Mouse (Mus musculus): ENCODE data around the gene Bbc3. TPM values are rescaled to one million over a fixed set of nuclear protein-coding genes. Genes with fewer than 3 reads are reported as not detected.

The Bbc3 gene
- polyA plus RNA-seq, 1 experiment from 2014 or later: 9.3 TPM

DNA sequence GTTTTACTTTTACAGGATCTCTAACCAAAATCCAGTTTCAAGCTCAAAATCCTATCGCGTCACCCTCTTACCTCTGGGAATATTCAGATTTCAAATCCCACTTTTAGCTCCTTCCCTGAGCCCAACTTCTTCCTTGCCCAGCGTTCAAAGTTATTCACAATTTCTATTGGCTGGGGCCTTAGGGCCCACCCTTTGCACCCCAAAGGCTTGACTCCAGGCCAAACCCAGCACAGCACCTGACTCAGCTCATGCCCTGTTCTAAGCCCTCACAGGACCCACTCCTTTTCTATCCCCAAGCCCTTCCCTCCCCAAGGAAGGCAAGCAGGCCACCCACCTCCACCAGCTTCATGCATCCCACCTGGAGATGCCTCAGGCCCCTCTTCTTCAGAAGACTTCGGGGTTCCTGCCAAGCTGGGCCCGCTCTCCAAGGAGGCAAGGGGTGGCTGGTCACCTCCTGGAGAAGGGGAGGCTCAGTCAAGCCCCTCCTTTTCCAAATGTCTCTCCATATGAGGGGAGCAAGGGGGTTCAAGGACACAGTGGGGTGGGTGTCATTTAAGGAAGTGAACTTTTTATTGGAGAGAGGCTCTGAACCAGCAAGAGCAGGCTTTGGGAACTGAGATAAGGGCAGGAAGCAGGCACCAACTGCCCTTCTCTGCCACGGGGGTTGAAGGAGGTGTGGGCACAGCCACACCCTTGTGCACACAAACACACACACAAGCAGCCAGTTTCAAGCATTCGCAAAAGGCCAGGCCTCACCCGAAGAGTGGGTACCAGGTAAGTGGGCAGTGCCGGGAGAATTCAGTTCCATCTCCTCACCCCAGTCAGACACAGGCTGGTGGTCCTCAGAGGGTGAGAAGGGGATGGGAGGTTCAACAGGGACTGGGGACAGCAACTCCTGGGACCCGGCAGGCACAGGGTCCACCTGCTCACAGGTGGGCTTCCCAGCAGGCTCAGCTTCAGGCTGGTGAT lies 33.0 kb upstream of the Bbc3 start:
- H3K27ac ChIP-seq: no peak overlapping the region
- no peak for ATAC-seq (ENCODE audit: insufficient number of reproducible peaks, insufficient read depth, low FRiP score, low TSS enrichment, low read depth)

DNA sequence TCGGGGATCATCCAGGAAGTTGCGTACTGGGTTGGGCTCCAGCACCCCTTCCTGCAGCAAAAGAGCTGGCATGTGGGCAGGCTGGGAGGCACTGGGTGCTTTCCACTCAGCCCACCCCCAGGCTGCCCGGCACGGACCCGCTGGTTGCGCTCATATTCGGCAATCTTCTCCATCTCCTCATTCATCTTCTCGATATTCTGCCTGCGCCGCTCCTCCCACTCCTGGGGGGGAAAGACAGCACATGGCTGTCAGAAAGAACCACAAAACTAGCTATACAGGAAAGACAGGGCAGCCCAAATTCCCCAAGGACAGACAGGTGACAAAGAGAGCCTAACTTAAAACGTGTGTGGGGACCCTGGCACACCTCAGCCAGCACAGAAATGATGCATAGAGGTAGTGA lies 27.5 kb upstream of the Bbc3 start:
- no peak overlapping the region for H3K27ac ChIP-seq
- ATAC-seq (ENCODE audit: insufficient number of reproducible peaks, insufficient read depth, low FRiP score, low TSS enrichment, low read depth): no peak
- WGBS: 85% methylated on average over 11 of the region's 11 CpGs

More for the DNA sequence above, 33.0 kb upstream of the Bbc3 start:
- no peaks in the 10 kb centered on the region for H3K9me3 ChIP-seq
- 86% methylated on average over 10 of the region's 10 CpGs for WGBS
- no peak overlapping the region for H3K4me3 ChIP-seq (replicated peaks)
- H3K9ac ChIP-seq (replicated peaks): no peak overlapping the region
- peaks cover 22% of the 10 kb centered on the region for H3K4me1 ChIP-seq (replicated peaks)
- peaks cover 9% of the 10 kb centered on the region for H3K27me3 ChIP-seq
- H3K4me2 ChIP-seq: no peak overlapping the region
- H3K36me3 ChIP-seq: peaks cover 50% of the 10 kb centered on the region

DNA sequence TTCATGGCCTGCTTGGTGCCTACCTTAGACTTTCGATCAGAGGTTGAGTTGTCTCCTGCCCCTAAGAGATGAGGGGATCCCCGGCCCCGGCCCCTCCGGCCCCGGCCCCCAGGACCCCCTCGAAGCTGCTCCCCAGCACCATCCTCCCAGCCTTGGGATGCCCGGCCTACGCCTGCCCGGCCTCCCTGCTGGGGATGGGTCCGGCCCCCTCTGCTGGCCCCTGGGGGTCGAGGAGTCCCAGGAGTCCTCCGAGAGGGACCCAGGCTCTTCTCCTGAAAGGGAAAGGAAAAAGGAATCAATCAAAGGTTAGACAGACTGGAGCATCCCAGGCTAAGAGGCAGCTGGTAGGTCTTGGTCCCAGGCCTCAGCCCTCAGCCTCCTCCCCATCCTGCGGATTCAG lies 25.9 kb upstream of the Bbc3 start:
- ATAC-seq (ENCODE audit: insufficient number of reproducible peaks, insufficient read depth, low FRiP score, low TSS enrichment, low read depth): no peak
- Histone ChIP-seq H3K27me3 (no peaks in the 10 kb centered on the region), H3K36me3 (peaks cover 68% of the 10 kb centered on the region)

More for the DNA sequence above, 27.5 kb upstream of the Bbc3 start:
- Histone ChIP-seq H3K4me3 (replicated peaks) (no peak overlapping the region), H3K9ac (replicated peaks) (no peak overlapping the region), H3K27me3 (no peaks in the 10 kb centered on the region), H3K4me2 (no peak overlapping the region), H3K9me3 (no peaks in the 10 kb centered on the region), H3K36me3 (peaks cover 84% of the 10 kb centered on the region), H3K4me1 (replicated peaks) (peaks cover 10% of the 10 kb centered on the region)

DNA sequence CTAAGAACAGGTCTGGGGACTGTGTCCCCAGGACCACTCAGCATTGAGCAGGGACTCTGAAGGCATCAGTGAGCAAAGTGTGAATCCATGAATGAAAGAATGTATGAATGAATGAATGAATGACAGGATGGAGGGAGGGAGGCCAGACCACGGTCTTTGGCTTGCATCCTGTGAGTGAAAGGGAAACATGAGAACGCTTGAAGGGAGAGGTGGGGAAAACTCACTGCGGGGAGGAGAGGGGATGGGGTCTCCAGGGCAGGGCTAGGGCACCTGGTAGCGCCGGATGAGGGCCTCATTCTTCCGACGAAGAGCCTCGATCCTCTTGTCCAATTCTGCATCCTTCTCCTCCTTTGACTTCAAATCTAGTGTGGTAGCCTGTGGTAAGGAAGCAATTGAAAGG lies 24.2 kb upstream of the Bbc3 start:
- no peak overlapping the region for H3K9ac ChIP-seq (replicated peaks)
- no peaks in the 10 kb centered on the region for H3K27me3 ChIP-seq
- no peak overlapping the region for H3K4me2 ChIP-seq
- peaks cover 53% of the 10 kb centered on the region for H3K36me3 ChIP-seq
- no peak for ATAC-seq (ENCODE audit: insufficient number of reproducible peaks, insufficient read depth, low FRiP score, low TSS enrichment, low read depth)
- H3K27ac ChIP-seq: no peak overlapping the region
- no peaks in the 10 kb centered on the region for H3K9me3 ChIP-seq
- WGBS: 92% methylated on average over 8 of the region's 8 CpGs
- peaks cover 11% of the 10 kb centered on the region for H3K4me1 ChIP-seq (replicated peaks)
- no peak overlapping the region for H3K4me3 ChIP-seq (replicated peaks)

More for the DNA sequence above, 25.9 kb upstream of the Bbc3 start:
- Histone ChIP-seq H3K4me2 (no peak overlapping the region), H3K4me1 (replicated peaks) (peaks cover 11% of the 10 kb centered on the region), H3K4me3 (replicated peaks) (no peak overlapping the region), H3K9me3 (no peaks in the 10 kb centered on the region), H3K27ac (no peak overlapping the region), H3K9ac (replicated peaks) (no peak overlapping the region)
- 90% methylated on average over 13 of the region's 13 CpGs for WGBS

DNA sequence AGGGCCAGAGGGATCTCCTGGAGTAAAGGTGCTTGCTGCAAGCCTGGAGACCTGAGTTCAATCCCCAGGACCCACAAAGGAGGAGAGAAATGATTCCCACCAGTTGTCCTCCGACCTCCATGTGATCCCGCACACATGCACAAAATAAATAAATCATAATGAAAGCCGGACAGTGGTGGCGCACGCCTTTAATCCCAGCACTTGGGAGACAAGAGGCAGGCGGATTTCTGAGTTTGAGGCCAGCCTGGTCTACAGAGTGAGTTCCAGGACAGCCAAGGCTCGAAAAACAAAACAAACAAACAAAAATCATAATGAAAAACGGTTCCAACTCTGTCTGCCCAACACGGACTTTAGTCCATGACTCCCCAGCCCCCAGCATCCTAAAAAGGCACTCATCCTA lies 23.3 kb upstream of the Bbc3 start:
- H3K4me1 ChIP-seq (replicated peaks): peaks cover 11% of the 10 kb centered on the region
- WGBS: 68% methylated on average over 9 of the region's 9 CpGs
- no peak overlapping the region for H3K9ac ChIP-seq (replicated peaks)
- H3K4me2 ChIP-seq: peak overlapping the region; percentile 62
- H3K9me3 ChIP-seq: no peaks in the 10 kb centered on the region
- H3K36me3 ChIP-seq: peaks cover 45% of the 10 kb centered on the region
- ATAC-seq (ENCODE audit: insufficient number of reproducible peaks, insufficient read depth, low FRiP score, low TSS enrichment, low read depth): no peak
- H3K27ac ChIP-seq: peak overlapping the region; percentile 73; the same call in 1 of the 2 replicates
- peak overlapping the region; percentile 60 for H3K4me3 ChIP-seq (replicated peaks)
- no peaks in the 10 kb centered on the region for H3K27me3 ChIP-seq

DNA sequence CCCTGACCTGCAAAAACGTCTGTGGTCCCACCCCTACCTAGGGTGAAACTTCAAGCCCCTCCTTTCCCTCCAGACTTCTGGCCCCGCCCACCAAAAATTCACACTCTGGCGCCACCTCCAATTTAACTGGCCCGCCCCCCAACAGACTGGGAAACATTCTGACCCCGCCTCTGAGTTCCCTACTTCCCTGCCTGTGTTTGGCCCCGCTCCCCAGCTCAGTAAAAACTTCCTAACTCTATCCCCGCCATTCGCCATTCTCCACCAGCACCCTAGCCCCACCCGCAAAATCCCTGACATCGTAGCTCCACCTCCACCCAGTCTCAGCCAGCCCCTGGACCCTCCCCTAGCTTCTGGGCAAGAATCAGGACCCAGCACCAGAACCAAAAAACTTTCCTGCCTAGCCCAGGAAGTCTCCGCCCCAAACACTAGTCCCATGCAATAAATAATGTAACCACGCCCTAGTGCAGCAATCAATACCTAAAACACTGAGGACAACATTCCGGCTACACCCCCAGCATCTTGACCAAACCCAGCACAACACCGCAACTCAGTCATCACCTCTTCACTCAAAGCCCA lies 22.7 kb upstream of the Bbc3 start:
- WGBS: 1% methylated on average over 14 of the region's 14 CpGs
- peak overlapping the region; percentile 73 for H3K27ac ChIP-seq
- H3K4me1 ChIP-seq (replicated peaks): peaks cover 11% of the 10 kb centered on the region
- peak; percentile 45 for ATAC-seq (ENCODE audit: insufficient number of reproducible peaks, insufficient read depth, low FRiP score, low TSS enrichment, low read depth)
- H3K4me2 ChIP-seq: peak overlapping the region; percentile 62
- H3K36me3 ChIP-seq: peaks cover 39% of the 10 kb centered on the region
- 0 out of 2 replicates have a peak overlapping the region, but pooled peaks have one; percentile 23 for H3K9ac ChIP-seq (replicated peaks)
- peak overlapping the region; percentile 60 for H3K4me3 ChIP-seq (replicated peaks)
- H3K27me3 ChIP-seq: no peaks in the 10 kb centered on the region
- H3K9me3 ChIP-seq: no peaks in the 10 kb centered on the region

DNA sequence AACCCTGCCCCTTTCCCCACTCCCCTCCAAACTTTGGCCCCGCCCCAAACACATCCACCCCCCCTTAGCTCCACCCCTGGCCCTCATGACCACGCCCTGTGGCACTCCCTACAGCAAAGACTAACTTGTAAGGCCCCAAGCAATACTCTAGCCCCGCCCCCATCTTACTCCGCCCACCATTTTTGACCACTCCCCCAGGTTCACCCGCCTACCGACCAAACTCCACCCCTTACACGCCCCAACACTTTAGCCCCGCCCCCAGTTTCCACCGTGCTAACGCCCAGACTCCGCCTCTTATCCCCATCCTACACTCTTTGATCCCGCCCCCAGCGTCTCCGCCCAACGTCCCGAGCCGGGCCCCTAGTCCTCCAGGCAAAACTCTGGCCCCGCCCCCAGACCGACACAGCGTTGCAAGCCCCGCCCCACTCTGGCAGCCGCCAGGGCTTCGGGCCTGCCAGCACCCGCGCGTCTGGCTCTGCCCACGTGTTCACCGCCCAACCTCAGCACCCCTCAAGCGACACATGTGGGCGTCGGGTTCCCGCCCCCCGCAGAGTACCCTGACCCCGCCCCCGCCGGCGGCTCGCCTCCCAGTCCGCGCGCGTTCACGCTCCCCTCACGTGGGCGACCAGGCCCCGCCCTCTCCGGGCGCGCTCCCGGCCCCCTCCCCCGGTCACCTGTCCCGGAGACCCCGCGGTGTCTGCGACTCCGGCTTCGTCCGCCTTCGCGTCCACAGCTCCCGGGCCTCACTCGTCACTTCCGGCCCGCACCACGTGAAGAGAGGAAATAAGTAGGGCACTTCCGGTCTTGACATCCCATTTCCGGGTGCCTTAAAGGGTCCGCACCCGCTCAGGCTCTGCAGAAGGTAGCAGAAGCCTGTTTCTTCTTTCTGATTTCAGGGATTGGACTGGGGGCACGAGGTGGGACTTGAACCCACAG lies 21.9 kb upstream of the Bbc3 start, which contains the start of gene Ccdc9:
Gene Ccdc9 (minus strand): TSS at position 770 of the 936 bp plus-strand sequence.
- 1% methylated on average over 70 of the region's 70 CpGs for WGBS
- H3K9me3 ChIP-seq: no peaks in the 10 kb centered on the region

DNA sequence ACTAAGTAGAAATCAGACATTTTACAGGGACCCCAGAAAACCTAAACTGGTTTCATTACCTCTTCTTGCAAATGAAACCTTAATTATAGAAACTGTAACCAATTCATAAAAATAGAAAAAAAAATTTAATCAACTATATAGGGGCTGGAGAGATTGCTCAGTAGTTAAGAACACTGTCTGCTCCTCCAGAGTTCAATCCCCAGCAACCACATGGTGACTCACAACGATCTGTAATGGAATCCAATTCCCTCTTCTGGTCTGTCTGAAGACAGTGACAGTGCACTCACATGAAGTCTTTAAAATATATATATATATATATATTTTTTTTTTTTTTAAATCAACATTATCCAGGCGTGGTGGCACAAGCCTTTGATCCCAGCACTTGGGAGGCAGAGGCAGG lies 21.2 kb upstream of the Bbc3 start:
- H3K27me3 ChIP-seq: no peaks in the 10 kb centered on the region
- no peaks in the 10 kb centered on the region for H3K9me3 ChIP-seq
- H3K9ac ChIP-seq (replicated peaks): peak overlapping the region; percentile 70; the same call in 1 of the 2 replicates
- WGBS: 84% methylated on average over 2 of the region's 2 CpGs
- H3K36me3 ChIP-seq: peaks cover 24% of the 10 kb centered on the region
- H3K4me1 ChIP-seq (replicated peaks): peaks cover 11% of the 10 kb centered on the region
- H3K4me3 ChIP-seq (replicated peaks): peak overlapping the region; percentile 60
- H3K27ac ChIP-seq: peak overlapping the region; percentile 94
- ATAC-seq (ENCODE audit: insufficient number of reproducible peaks, insufficient read depth, low FRiP score, low TSS enrichment, low read depth): no peak
- H3K4me2 ChIP-seq: peak overlapping the region; percentile 62

More for the DNA sequence above, 21.9 kb upstream of the Bbc3 start, which contains the start of gene Ccdc9:
- peaks cover 11% of the 10 kb centered on the region for H3K4me1 ChIP-seq (replicated peaks)
- peak; percentile 90 for ATAC-seq (ENCODE audit: insufficient number of reproducible peaks, insufficient read depth, low FRiP score, low TSS enrichment, low read depth)
- peak within 1 kb of the TSS; percentile 94 for H3K27ac ChIP-seq
- peaks cover 32% of the 10 kb centered on the region for H3K36me3 ChIP-seq
- no peaks in the 10 kb centered on the region for H3K27me3 ChIP-seq
- H3K9ac ChIP-seq (replicated peaks): peak within 1 kb of the TSS; percentile 70
- peak within 1 kb of the TSS; percentile 60 for H3K4me3 ChIP-seq (replicated peaks)
- peak within 1 kb of the TSS; percentile 62 for H3K4me2 ChIP-seq

DNA sequence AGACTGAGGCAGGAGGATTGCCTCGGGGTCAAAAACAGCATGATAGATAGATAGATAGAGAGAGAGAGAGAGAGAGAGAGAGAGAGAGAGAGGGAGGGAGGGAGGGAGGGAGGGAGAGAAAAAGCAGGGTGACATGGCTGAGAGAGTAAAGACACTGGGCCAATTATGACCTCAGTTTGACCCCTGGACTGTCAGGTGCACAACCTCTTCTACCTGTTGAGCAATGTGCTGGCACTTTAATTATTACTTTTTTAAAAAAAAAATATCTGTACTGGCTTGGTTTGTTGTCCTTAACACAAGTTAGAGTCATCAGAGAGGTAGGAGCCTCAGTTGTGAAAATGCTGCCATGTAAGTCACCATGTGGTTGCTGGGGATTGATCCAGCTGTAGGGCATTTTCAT lies 20.4 kb upstream of the Bbc3 start:
- Histone ChIP-seq H3K4me3 (replicated peaks) (no peak overlapping the region), H3K4me2 (no peak overlapping the region), H3K27ac (no peak overlapping the region), H3K36me3 (peaks cover 17% of the 10 kb centered on the region), H3K9me3 (no peaks in the 10 kb centered on the region), H3K9ac (replicated peaks) (no peak overlapping the region), H3K27me3 (no peaks in the 10 kb centered on the region), H3K4me1 (replicated peaks) (peaks cover 11% of the 10 kb centered on the region)
- ATAC-seq (ENCODE audit: insufficient number of reproducible peaks, insufficient read depth, low FRiP score, low TSS enrichment, low read depth): no peak
- 75% methylated on average over 1 of the region's 1 CpGs for WGBS

DNA sequence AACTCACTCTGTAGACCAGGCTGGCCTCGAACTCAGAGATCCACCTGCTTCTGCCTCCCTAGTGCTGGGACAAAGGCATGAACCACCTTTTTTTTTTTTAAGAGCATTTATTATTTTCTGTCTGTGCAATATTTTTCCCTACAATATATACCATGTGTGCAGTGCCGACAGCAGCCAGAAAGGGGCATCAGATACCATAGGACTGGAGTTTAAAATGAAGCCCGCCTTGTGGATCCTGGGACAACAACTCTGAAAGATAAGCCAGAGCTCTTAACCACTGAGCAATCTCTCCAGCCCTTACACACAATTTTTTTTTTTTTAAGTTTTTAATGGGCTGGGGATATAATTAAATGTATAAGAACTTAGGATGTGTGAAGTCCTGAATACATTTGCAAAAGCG lies 13.8 kb upstream of the Bbc3 start:
- Histone ChIP-seq H3K27me3 (no peaks in the 10 kb centered on the region), H3K4me3 (replicated peaks) (peak overlapping the region; percentile 52; the same call in 1 of the 2 replicates), H3K4me1 (replicated peaks) (peaks cover 29% of the 10 kb centered on the region), H3K36me3 (no peaks in the 10 kb centered on the region), H3K4me2 (peak overlapping the region; percentile 88), H3K27ac (no peak overlapping the region), H3K9me3 (no peaks in the 10 kb centered on the region), H3K9ac (replicated peaks) (no peak overlapping the region)
- ATAC-seq (ENCODE audit: insufficient number of reproducible peaks, insufficient read depth, low FRiP score, low TSS enrichment, low read depth): no peak
- 31% methylated on average over 4 of the region's 4 CpGs for WGBS

Data from limb, embryonic 12.5 days (tissue).